Mouse (Mus musculus) ZHBTc4 (cell line): ENCODE measurements around the gene Nudt2.

Experiments used
- DNase-seq: peaks from one replicate; pipeline ENCODE4 v3.0.0-alpha.2; 2011; ENCODE audit warnings: low read depth, low spot score

Nudt2 gene

GRCm38 (mm10) chr4:41494378-41494777 lies 29.4 kb downstream of the Nudt2 start:
- no peak for DNase-seq

- DNase-seq: no peak
These were observed 30.1 kb downstream of the Nudt2 start for GRCm38 (mm10) chr4:41495076-41495475.

GRCm38 (mm10) chr4:41495850-41496249 lies 30.9 kb downstream of the Nudt2 start:
- DNase-seq: no peak

- DNase-seq: no peak
These were observed 32.1 kb downstream of the Nudt2 start for GRCm38 (mm10) chr4:41497046-41497445.

- DNase-seq: peak; percentile 87
These were observed 32.6 kb downstream of the Nudt2 start for GRCm38 (mm10) chr4:41497579-41497978.

GRCm38 (mm10) chr4:41497995-41498845 lies 33.3 kb downstream of the Nudt2 start:
- DNase-seq: peak; percentile 48

- peak; percentile 63 for DNase-seq
These were observed 34.0 kb downstream of the Nudt2 start for GRCm38 (mm10) chr4:41498921-41499391.

- DNase-seq: no peak
These were observed 34.7 kb downstream of the Nudt2 start for GRCm38 (mm10) chr4:41499619-41500018.

- DNase-seq: no peak
These were observed 35.8 kb downstream of the Nudt2 start for GRCm38 (mm10) chr4:41500787-41501186.

GRCm38 (mm10) chr4:41502171-41502940 lies 37.4 kb downstream of the Nudt2 start:
- peak; percentile 90 for DNase-seq

- peak; percentile 100 for DNase-seq
These were observed 38.0 kb downstream of the Nudt2 start, which contains the start of gene AI464131 for GRCm38 (mm10) chr4:41502986-41503412. TSS of gene AI464131 (minus strand) at chr4:41503076.

GRCm38 (mm10) chr4:41504325-41504724 lies 39.4 kb downstream of the Nudt2 start:
- DNase-seq: peak; percentile 61

- peak; percentile 85 for DNase-seq
These were observed 40.2 kb downstream of the Nudt2 start for GRCm38 (mm10) chr4:41505131-41505551.

- peak; percentile 90 for DNase-seq
These were observed 41.2 kb downstream of the Nudt2 start for GRCm38 (mm10) chr4:41506156-41506555.

GRCm38 (mm10) chr4:41506906-41507305 lies 42.0 kb downstream of the Nudt2 start:
- peak; percentile 93 for DNase-seq

GRCm38 (mm10) chr4:41507326-41507924 lies 42.5 kb downstream of the Nudt2 start:
- peak; percentile 42 for DNase-seq

GRCm38 (mm10) chr4:41507998-41508397 lies 43.0 kb downstream of the Nudt2 start:
- DNase-seq: no peak

GRCm38 (mm10) chr4:41513309-41513708 lies 48.4 kb downstream of the Nudt2 start:
- DNase-seq: no peak

GRCm38 (mm10) chr4:41513714-41514113 lies 48.8 kb downstream of the Nudt2 start:
- DNase-seq: no peak

GRCm38 (mm10) chr4:41517233-41517632 lies 52.3 kb downstream of the Nudt2 start, which contains the start of gene 1110017D15Rik:
TSS of gene 1110017D15Rik (minus strand) at chr4:41517333.
- no peak for DNase-seq

GRCm38 (mm10) chr4:41518349-41518748 lies 53.4 kb downstream of the Nudt2 start:
- no peak for DNase-seq

- no peak for DNase-seq
These were observed 54.2 kb downstream of the Nudt2 start for GRCm38 (mm10) chr4:41519195-41519594.
